Mouse (Mus musculus): Measurements from ENCODE around the gene Gipc1. TPM values are rescaled to one million over a fixed set of nuclear protein-coding genes. Genes with fewer than 3 reads are reported as not detected.
A peak's percentile ranks its signal among the peaks of the same experiment; 100 is the strongest.

Gene Gipc1
- polyA plus RNA-seq, 1 experiment from 2014 or later = 196 TPM

GRCm38 (mm10) chr8:83665969-83666865, 13.7 kb downstream of the Gipc1 start, which contains the start of gene Ptger1:
TSS of gene Ptger1 (plus strand) at chr8:83666678.
- H3K4me2 ChIP-seq = no peak within 1 kb of the TSS
- no peak for ATAC-seq
- H3K4me3 ChIP-seq = no peak within 1 kb of the TSS
- 37% methylated on average over 14 of the region's 14 CpGs for WGBS
- H3K36me3 ChIP-seq (ENCODE audit: poor library complexity, severe bottlenecking) = peaks cover 33% of the 10 kb centered on the region
- H3K9me3 ChIP-seq (replicated peaks) = no peaks in the 10 kb centered on the region
- H3K4me1 ChIP-seq = peaks cover 38% of the 10 kb centered on the region
- H3K27ac ChIP-seq = no peak within 1 kb of the TSS
- H3K9ac ChIP-seq = peak within 1 kb of the TSS; percentile 21; the same call in 1 of the 2 replicates
- peaks cover 4% of the 10 kb centered on the region; the same call in 1 of the 2 replicates for H3K27me3 ChIP-seq

- Histone ChIP-seq H3K27me3 (peaks cover 4% of the 10 kb centered on the region; the same call in 1 of the 2 replicates), H3K4me2 (no peak overlapping the region), H3K9ac (peak overlapping the region; percentile 21; the same call in 1 of the 2 replicates), H3K4me1 (peaks cover 31% of the 10 kb centered on the region), H3K4me3 (no peak overlapping the region), H3K27ac (no peak overlapping the region), H3K9me3 (replicated peaks) (no peaks in the 10 kb centered on the region), H3K36me3 (ENCODE audit: poor library complexity, severe bottlenecking) (peaks cover 39% of the 10 kb centered on the region)
- ATAC-seq = no peak
- WGBS = 88% methylated on average over 3 of the region's 3 CpGs
Measured at GRCm38 (mm10) chr8:83666866-83667234, 14.4 kb downstream of the Gipc1 start.

DNA sequence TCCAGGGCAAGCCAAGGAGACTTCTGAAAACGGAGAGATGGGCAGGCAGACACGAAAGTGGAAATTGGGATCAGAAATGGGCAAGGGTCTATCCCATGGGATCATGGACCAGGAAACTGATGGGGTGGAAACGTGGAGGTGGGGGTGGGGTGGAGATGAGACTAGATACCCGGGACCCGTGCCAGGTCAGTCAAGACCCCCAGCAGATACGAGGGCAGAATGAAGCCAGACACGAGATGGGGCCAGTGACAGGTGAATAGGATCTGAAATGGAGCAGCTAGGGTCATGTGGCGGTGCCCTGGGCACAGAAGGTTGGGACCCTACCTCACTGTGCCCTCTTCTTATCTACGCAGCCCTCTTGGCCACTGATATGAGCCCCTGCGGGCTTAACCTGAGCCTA, 15.0 kb downstream of the Gipc1 start:
- peak; percentile 6; the same call in 1 of the 2 replicates for ATAC-seq

GRCm38 (mm10) chr8:83668010-83668916, 15.8 kb downstream of the Gipc1 start:
- peaks cover 53% of the 10 kb centered on the region for H3K36me3 ChIP-seq (ENCODE audit: poor library complexity, severe bottlenecking)
- peak; percentile 69 for ATAC-seq

More for the DNA sequence above, 15.0 kb downstream of the Gipc1 start:
- WGBS = 87% methylated on average over 10 of the region's 10 CpGs
- Histone ChIP-seq H3K4me2 (peak overlapping the region; percentile 72), H3K4me3 (no peak overlapping the region), H3K9ac (peak overlapping the region; percentile 68; the same call in 1 of the 2 replicates), H3K27me3 (peaks cover 4% of the 10 kb centered on the region; the same call in 1 of the 2 replicates), H3K4me1 (peaks cover 25% of the 10 kb centered on the region), H3K27ac (no peak overlapping the region), H3K9me3 (replicated peaks) (no peaks in the 10 kb centered on the region), H3K36me3 (ENCODE audit: poor library complexity, severe bottlenecking) (peaks cover 46% of the 10 kb centered on the region)

GRCm38 (mm10) chr8:83669013-83669412, 16.5 kb downstream of the Gipc1 start:
- no peak overlapping the region for H3K9ac ChIP-seq
- peaks cover 58% of the 10 kb centered on the region for H3K36me3 ChIP-seq (ENCODE audit: poor library complexity, severe bottlenecking)
- H3K4me3 ChIP-seq = peak overlapping the region; percentile 40; the same call in 1 of the 2 replicates
- 78% methylated on average over 16 of the region's 16 CpGs for WGBS
- H3K27ac ChIP-seq = no peak overlapping the region
- peaks cover 4% of the 10 kb centered on the region; the same call in 1 of the 2 replicates for H3K27me3 ChIP-seq
- H3K9me3 ChIP-seq (replicated peaks) = no peaks in the 10 kb centered on the region
- no peak overlapping the region for H3K4me2 ChIP-seq
- peaks cover 22% of the 10 kb centered on the region for H3K4me1 ChIP-seq
- no peak for ATAC-seq

More at GRCm38 (mm10) chr8:83668010-83668916, 15.8 kb downstream of the Gipc1 start:
- no peaks in the 10 kb centered on the region for H3K9me3 ChIP-seq (replicated peaks)
- 23% methylated on average over 80 of the region's 80 CpGs for WGBS
- peaks cover 4% of the 10 kb centered on the region; the same call in 1 of the 2 replicates for H3K27me3 ChIP-seq
- H3K4me1 ChIP-seq = peaks cover 22% of the 10 kb centered on the region
- H3K4me2 ChIP-seq = peak overlapping the region; percentile 72
- no peak overlapping the region for H3K27ac ChIP-seq
- H3K4me3 ChIP-seq = peak overlapping the region; percentile 40
- peak overlapping the region; percentile 68 for H3K9ac ChIP-seq

DNA sequence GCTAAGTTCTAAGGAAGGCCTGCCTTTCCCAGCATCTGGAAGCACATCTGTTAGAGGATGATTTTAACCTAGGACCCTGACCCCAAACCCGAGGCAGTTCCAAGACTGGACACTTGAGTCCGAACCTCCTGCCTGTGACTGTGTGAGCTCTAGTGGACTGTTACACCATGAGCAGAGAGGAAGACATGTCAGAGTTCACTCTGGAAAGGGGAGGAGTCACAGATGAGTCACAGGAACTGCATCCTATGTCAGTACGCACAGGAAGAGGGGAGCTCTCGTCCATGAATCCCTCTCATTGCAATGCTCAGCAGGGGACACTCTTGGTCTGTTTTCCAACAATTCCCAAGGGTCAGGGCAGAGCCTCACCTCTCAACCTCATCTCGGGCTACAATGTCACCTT, 20.5 kb downstream of the Gipc1 start:
- Histone ChIP-seq H3K9ac (no peak overlapping the region), H3K4me3 (no peak overlapping the region), H3K27me3 (no peaks in the 10 kb centered on the region), H3K9me3 (replicated peaks) (no peaks in the 10 kb centered on the region), H3K36me3 (ENCODE audit: poor library complexity, severe bottlenecking) (peaks cover 83% of the 10 kb centered on the region), H3K4me1 (peaks cover 6% of the 10 kb centered on the region), H3K4me2 (no peak overlapping the region), H3K27ac (no peak overlapping the region)
- ATAC-seq = no peak
- 63% methylated on average over 5 of the region's 5 CpGs for WGBS

GRCm38 (mm10) chr8:83674497-83674896, 22.0 kb downstream of the Gipc1 start:
- ATAC-seq = no peak

DNA sequence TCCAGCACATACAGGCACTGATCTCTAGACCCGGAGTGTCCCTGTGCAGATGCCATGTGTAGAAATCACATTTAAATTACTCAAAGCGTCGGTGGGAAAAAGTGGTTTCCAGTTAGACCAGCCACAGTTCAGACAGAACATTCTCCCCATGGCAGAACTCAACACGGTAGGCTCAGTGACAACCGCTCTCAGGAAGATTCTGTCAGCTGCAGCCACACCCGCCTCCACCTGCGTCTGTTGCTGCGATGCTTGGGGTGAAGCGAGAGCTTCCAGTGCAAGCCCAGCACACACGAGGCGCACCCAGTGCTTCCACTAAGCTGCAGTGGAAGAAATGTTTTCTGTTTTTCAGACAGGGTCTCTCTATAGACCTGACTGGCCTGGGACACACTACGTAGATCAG, 27.4 kb downstream of the Gipc1 start:
- H3K4me1 ChIP-seq = no peaks in the 10 kb centered on the region
- no peak overlapping the region for H3K4me2 ChIP-seq
- H3K27me3 ChIP-seq = no peaks in the 10 kb centered on the region
- H3K4me3 ChIP-seq = no peak overlapping the region
- H3K9ac ChIP-seq = no peak overlapping the region
- peaks cover 94% of the 10 kb centered on the region for H3K36me3 ChIP-seq (ENCODE audit: poor library complexity, severe bottlenecking)
- ATAC-seq = no peak
- H3K27ac ChIP-seq = no peak overlapping the region
- 93% methylated on average over 12 of the region's 12 CpGs for WGBS
- no peaks in the 10 kb centered on the region for H3K9me3 ChIP-seq (replicated peaks)

More at GRCm38 (mm10) chr8:83674497-83674896, 22.0 kb downstream of the Gipc1 start:
- Histone ChIP-seq H3K27ac (no peak overlapping the region), H3K4me3 (no peak overlapping the region), H3K27me3 (no peaks in the 10 kb centered on the region), H3K9me3 (replicated peaks) (no peaks in the 10 kb centered on the region), H3K4me2 (no peak overlapping the region), H3K4me1 (no peaks in the 10 kb centered on the region), H3K36me3 (ENCODE audit: poor library complexity, severe bottlenecking) (peaks cover 93% of the 10 kb centered on the region), H3K9ac (no peak overlapping the region)
- WGBS = 91% methylated on average over 5 of the region's 5 CpGs

DNA sequence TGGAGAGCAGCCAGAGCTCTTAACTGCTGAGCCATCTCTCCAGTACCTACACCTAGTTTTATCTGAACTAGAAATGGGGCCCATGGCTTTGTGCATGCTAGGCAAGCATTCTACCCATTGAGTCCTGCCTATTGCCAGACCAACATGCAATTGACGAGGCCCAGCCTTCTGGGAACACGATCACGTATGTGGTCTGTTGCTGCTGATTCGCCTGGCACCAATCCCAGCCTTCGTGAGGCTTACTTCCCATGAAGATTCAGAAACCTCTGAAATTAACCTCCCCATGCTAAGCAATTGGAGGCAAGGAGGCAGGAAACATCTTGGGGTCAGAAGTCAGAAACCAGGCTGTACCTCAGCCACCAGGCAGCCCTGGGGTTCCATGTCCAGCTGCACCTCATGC, 28.1 kb downstream of the Gipc1 start:
- H3K4me1 ChIP-seq = no peaks in the 10 kb centered on the region
- no peaks in the 10 kb centered on the region for H3K27me3 ChIP-seq
- no peaks in the 10 kb centered on the region for H3K9me3 ChIP-seq (replicated peaks)
- peaks cover 96% of the 10 kb centered on the region for H3K36me3 ChIP-seq (ENCODE audit: poor library complexity, severe bottlenecking)
- no peak overlapping the region for H3K27ac ChIP-seq
- no peak for ATAC-seq
- no peak overlapping the region for H3K9ac ChIP-seq
- no peak overlapping the region for H3K4me3 ChIP-seq
- H3K4me2 ChIP-seq = no peak overlapping the region
- 91% methylated on average over 5 of the region's 5 CpGs for WGBS

DNA sequence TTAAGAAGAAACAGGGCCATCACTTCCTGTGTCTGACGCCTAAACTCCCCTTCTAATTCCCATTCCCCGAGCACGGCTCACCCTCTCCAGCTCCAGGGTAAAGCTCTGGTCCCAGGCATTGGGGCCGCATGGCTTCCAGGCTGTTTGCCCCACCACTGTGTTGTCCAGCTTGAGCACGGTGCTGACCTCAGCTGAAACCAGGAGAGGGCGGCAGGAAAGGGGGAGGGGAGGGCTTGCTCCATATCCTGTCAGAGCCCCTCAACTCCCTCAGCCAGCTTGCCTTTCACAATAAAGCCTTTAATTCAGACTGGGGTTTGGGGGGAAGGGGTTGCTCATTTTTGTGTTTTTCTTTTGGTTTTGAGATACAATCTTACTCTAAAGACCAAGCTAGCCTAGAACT, 28.6 kb downstream of the Gipc1 start:
- ATAC-seq = no peak
- H3K4me1 ChIP-seq = no peaks in the 10 kb centered on the region
- no peak overlapping the region for H3K27ac ChIP-seq
- 25% methylated on average over 6 of the region's 6 CpGs for WGBS
- H3K4me3 ChIP-seq = no peak overlapping the region
- H3K27me3 ChIP-seq = no peaks in the 10 kb centered on the region
- H3K4me2 ChIP-seq = no peak overlapping the region
- no peak overlapping the region for H3K9ac ChIP-seq
- no peaks in the 10 kb centered on the region for H3K9me3 ChIP-seq (replicated peaks)
- H3K36me3 ChIP-seq (ENCODE audit: poor library complexity, severe bottlenecking) = peaks cover 96% of the 10 kb centered on the region

- no peak for ATAC-seq
- Histone ChIP-seq H3K4me1 (no peaks in the 10 kb centered on the region), H3K9me3 (replicated peaks) (no peaks in the 10 kb centered on the region), H3K27me3 (no peaks in the 10 kb centered on the region), H3K27ac (no peak overlapping the region), H3K9ac (no peak overlapping the region), H3K4me2 (no peak overlapping the region), H3K36me3 (ENCODE audit: poor library complexity, severe bottlenecking) (peaks cover 84% of the 10 kb centered on the region), H3K4me3 (no peak overlapping the region)
- 96% methylated on average over 9 of the region's 9 CpGs for WGBS
Measured at GRCm38 (mm10) chr8:83684517-83684916, 32.0 kb downstream of the Gipc1 start.
